Mouse (Mus musculus) stomach, embryonic 15.5 days (tissue): ENCODE results near the gene Hormad1. TPM values are rescaled to one million over a fixed set of nuclear protein-coding genes. Genes with fewer than 3 reads are reported as not detected.
"Not testable (repeated sequence)": the region's sequence is repeated elsewhere in the genome, so short reads cannot be mapped to it uniquely, and the experiment has no call there.

ENCODE experiments used
- ATAC-seq: fragments of 200-750 bp; cut with Nextera tagmentation; 2 replicates; pipeline ENCODE4 v1.8.0; 2017; ENCODE audit warnings: low read depth, moderate number of reproducible peaks, moderate TSS enrichment; ENCODE audit not compliant: insufficient read depth, low FRiP score
- H3K27ac ChIP-seq: fragments of 300-500 bp; sonication (generic); 2 replicates; pipeline ENCODE4 v1.5.1; 2015; ENCODE audit warnings: mild to moderate bottlenecking, inconsistent platforms
- H3K27me3 ChIP-seq: fragments of 300-500 bp; sonication (generic); replicated peaks from 2 replicates; pipeline ENCODE4 v1.6.1; 2015; ENCODE audit warnings: inconsistent platforms
- H3K36me3 ChIP-seq: fragments of 300-500 bp; sonication (generic); 2 replicates; pipeline ENCODE4 v1.6.1; 2015; ENCODE audit warnings: inconsistent platforms
- H3K4me1 ChIP-seq: fragments of 300-500 bp; sonication (generic); 2 replicates; pipeline ENCODE4 v1.6.1; 2015; ENCODE audit warnings: inconsistent platforms
- H3K4me2 ChIP-seq: fragments of 300-500 bp; sonication (generic); 2 replicates; pipeline ENCODE4 v1.6.1; 2015; ENCODE audit warnings: mild to moderate bottlenecking, inconsistent platforms
- H3K4me3 ChIP-seq: fragments of 300-500 bp; sonication (generic); replicated peaks from 2 replicates; pipeline ENCODE4 v1.5.1; 2015; ENCODE audit warnings: inconsistent platforms
- H3K9ac ChIP-seq: fragments of 300-500 bp; sonication (generic); 2 replicates; pipeline ENCODE4 v1.6.1; 2015; ENCODE audit warnings: inconsistent platforms
- H3K9me3 ChIP-seq: fragments of 300-500 bp; sonication (generic); 2 replicates; pipeline ENCODE4 v1.6.1; 2016; ENCODE audit warnings: inconsistent platforms
- WGBS: fragments of 180-500 bp; shearing (Covaris S2); methylation state at CpG from one replicate; pipeline ENCODE4 v1.1.7; 2015; 5-methylcytosine and 5-hydroxymethylcytosine counted together
- polyA plus RNA-seq: library from polyadenylated mRNA; unstranded; fragments of >200 nt; fragmentation: Nextera tagmentation; extraction: Ambion mirVana; gene quantifications from 2 replicates; pipeline ENCODE4 v1.2.1, GENCODE M21; 2015

Gene Hormad1
- polyA plus RNA-seq, 1 experiment from 2014 or later, result not detected

- not testable (repeated sequence) for H3K4me1 ChIP-seq, H3K9ac ChIP-seq, H3K27me3 ChIP-seq, ATAC-seq, H3K9me3 ChIP-seq
- Histone ChIP-seq H3K27ac (peak overlapping the region; percentile 89), H3K36me3 (peaks cover 24% of the 10 kb centered on the region), H3K4me3 (peak overlapping the region; percentile 69; the same call in 1 of the 2 replicates), H3K4me2 (peak overlapping the region; percentile 55)
- WGBS, result 65% methylated on average over 5 of the region's 5 CpGs
Measured at GRCm38 (mm10) chr3:95623991-95624515, 64.6 kb downstream of the Hormad1 start.

- Histone ChIP-seq H3K27me3 (no peaks in the 10 kb centered on the region), H3K36me3 (peaks cover 32% of the 10 kb centered on the region)
- under 1% methylated on average over 44 of the region's 44 CpGs for WGBS
Measured at GRCm38 (mm10) chr3:95624628-95625503, 65.4 kb downstream of the Hormad1 start, which contains the start of gene Ensa. Ensa (plus strand) TSS chr3:95624993.

GRCm38 (mm10) chr3:95627763-95628162 is 68.3 kb downstream of the Hormad1 start:
- no peak overlapping the region for H3K4me2 ChIP-seq
- ATAC-seq, result no peak
- H3K4me3 ChIP-seq, result no peak overlapping the region
- H3K9me3 ChIP-seq, result no peaks in the 10 kb centered on the region
- no peak overlapping the region for H3K9ac ChIP-seq
- 80% methylated on average over 5 of the region's 5 CpGs for WGBS
- H3K36me3 ChIP-seq, result peaks cover 48% of the 10 kb centered on the region
- H3K4me1 ChIP-seq, result peaks cover 7% of the 10 kb centered on the region
- H3K27ac ChIP-seq, result no peak overlapping the region
- no peaks in the 10 kb centered on the region for H3K27me3 ChIP-seq

More at GRCm38 (mm10) chr3:95624628-95625503, 65.4 kb downstream of the Hormad1 start, which contains the start of gene Ensa:
- peak within 1 kb of the TSS; percentile 69 for H3K4me3 ChIP-seq
- peak; percentile 99 for ATAC-seq
- peaks cover 7% of the 10 kb centered on the region for H3K4me1 ChIP-seq
- peak within 1 kb of the TSS; percentile 68 for H3K4me2 ChIP-seq
- no peaks in the 10 kb centered on the region for H3K9me3 ChIP-seq
- H3K27ac ChIP-seq, result peak within 1 kb of the TSS; percentile 91
- H3K9ac ChIP-seq, result peak within 1 kb of the TSS; percentile 52; the same call in 1 of the 2 replicates

- Histone ChIP-seq H3K9ac (no peak overlapping the region), H3K4me1 (peaks cover 7% of the 10 kb centered on the region), H3K36me3 (peaks cover 49% of the 10 kb centered on the region), H3K4me3 (no peak overlapping the region), H3K4me2 (no peak overlapping the region), H3K27me3 (no peaks in the 10 kb centered on the region), H3K9me3 (no peaks in the 10 kb centered on the region), H3K27ac (no peak overlapping the region)
- whole genome bisulfite sequencing, result 81% methylated on average over 4 of the region's 4 CpGs
- ATAC-seq, result no peak
Measured at GRCm38 (mm10) chr3:95629755-95630154, 70.3 kb downstream of the Hormad1 start.

GRCm38 (mm10) chr3:95630856-95631255 is 71.4 kb downstream of the Hormad1 start:
- Histone ChIP-seq H3K4me3 (no peak overlapping the region), H3K9me3 (no peaks in the 10 kb centered on the region), H3K9ac (no peak overlapping the region), H3K36me3 (peaks cover 59% of the 10 kb centered on the region), H3K27ac (no peak overlapping the region), H3K4me1 (peaks cover 5% of the 10 kb centered on the region), H3K27me3 (no peaks in the 10 kb centered on the region), H3K4me2 (no peak overlapping the region)
- ATAC-seq, result no peak
- WGBS, result 80% methylated on average over 3 of the region's 3 CpGs

GRCm38 (mm10) chr3:95631304-95631703 is 71.8 kb downstream of the Hormad1 start:
- Histone ChIP-seq H3K4me3 (no peak overlapping the region), H3K4me2 (no peak overlapping the region), H3K27ac (no peak overlapping the region), H3K27me3 (no peaks in the 10 kb centered on the region), H3K36me3 (peaks cover 59% of the 10 kb centered on the region), H3K9ac (no peak overlapping the region), H3K9me3 (no peaks in the 10 kb centered on the region), H3K4me1 (0 out of 2 replicates have a peak, but pooled peaks cover under 1% of the 10 kb centered on the region)
- WGBS, result 74% methylated on average over 6 of the region's 6 CpGs
- ATAC-seq, result no peak

- no peak overlapping the region for H3K4me3 ChIP-seq
- no peak overlapping the region for H3K4me2 ChIP-seq
- no peaks in the 10 kb centered on the region for H3K27me3 ChIP-seq
- WGBS, result 71% methylated on average over 12 of the region's 12 CpGs
- no peaks in the 10 kb centered on the region for H3K9me3 ChIP-seq
- H3K9ac ChIP-seq, result no peak overlapping the region
- 0 out of 2 replicates have a peak overlapping the region, but pooled peaks have one; percentile 48 for H3K27ac ChIP-seq
- ATAC-seq, result no peak
- peaks cover 47% of the 10 kb centered on the region for H3K36me3 ChIP-seq
- no peaks in the 10 kb centered on the region for H3K4me1 ChIP-seq
Measured at GRCm38 (mm10) chr3:95632648-95633588, 73.4 kb downstream of the Hormad1 start.

GRCm38 (mm10) chr3:95635636-95636035 is 76.2 kb downstream of the Hormad1 start:
- Histone ChIP-seq H3K4me1 (no peaks in the 10 kb centered on the region), H3K27ac (no peak overlapping the region), H3K9me3 (no peaks in the 10 kb centered on the region), H3K9ac (no peak overlapping the region), H3K4me3 (no peak overlapping the region), H3K36me3 (peaks cover 21% of the 10 kb centered on the region), H3K4me2 (no peak overlapping the region), H3K27me3 (no peaks in the 10 kb centered on the region)
- WGBS, result 54% methylated on average over 4 of the region's 4 CpGs
- ATAC-seq, result no peak

- Histone ChIP-seq H3K9me3 (no peaks in the 10 kb centered on the region), H3K4me2 (no peak overlapping the region), H3K36me3 (peaks cover 17% of the 10 kb centered on the region; the same call in 1 of the 2 replicates), H3K4me1 (no peaks in the 10 kb centered on the region), H3K9ac (no peak overlapping the region), H3K27ac (no peak overlapping the region), H3K4me3 (no peak overlapping the region), H3K27me3 (no peaks in the 10 kb centered on the region)
- no peak for ATAC-seq
- WGBS, result 62% methylated on average over 4 of the region's 4 CpGs
Measured at GRCm38 (mm10) chr3:95636072-95636471, 76.6 kb downstream of the Hormad1 start.
